9 mouse cellular contexts compared by ENCODE assay signal in genomic region chr16:62506725-62507482, GRCm38 (mm10).
A peak's percentile ranks its signal among the peaks of the same experiment; 100 is the strongest.
DNase-seq lines count a peak whose midpoint lies in the region; ATAC-seq and TF ChIP-seq lines count a peak whose summit lies in the region.
"Had no signal": no experiment of that assay in that cellular context is flagged by ENCODE, and none has a peak within 500 bp of the region (broad histone marks: within the 10 kb centered on the region; RNA-seq: fewer than 3 reads in every experiment).

No protein-coding gene starts in this region.

- WGBS in embryonic facial prominence, embryonic 11.5 days, result 59% methylated on average over 2 of the region's 2 CpGs
- WGBS in embryonic facial prominence, embryonic 10.5 days, result 58% methylated on average over 2 of the region's 2 CpGs
- WGBS in thymus, adult 2 months, result 53% methylated on average over 2 of the region's 2 CpGs

- H3K9me3 ChIP-seq in embryonic facial prominence, embryonic 11.5 days (replicated peaks; ENCODE audit: control insufficient read depth, low read length), result no peaks in the 10 kb centered on the region
- no peaks in the 10 kb centered on the region for H3K9me3 ChIP-seq in embryonic facial prominence, embryonic 10.5 days
- H3K9me3 ChIP-seq: neural tube, embryonic 13.5 days had no signal

- no peak overlapping the region for H3K4me3 ChIP-seq in embryonic facial prominence, embryonic 11.5 days (ENCODE audit: low read depth, low read length)
- H3K4me3 ChIP-seq in embryonic facial prominence, embryonic 10.5 days, result no peak overlapping the region
- no peak overlapping the region for H3K4me3 ChIP-seq in left cerebral cortex, adult 2 months
- H3K4me3 ChIP-seq in thymus, adult 2 months (ENCODE audit: control insufficient read depth, insufficient read depth, low read length), result no peak overlapping the region
- H3K4me3 ChIP-seq: neural tube, embryonic 13.5 days had no signal

- no peaks in the 10 kb centered on the region for H3K4me1 ChIP-seq in embryonic facial prominence, embryonic 11.5 days (ENCODE audit: control insufficient read depth, insufficient read depth, low read length)
- H3K4me1 ChIP-seq in embryonic facial prominence, embryonic 10.5 days, result no peaks in the 10 kb centered on the region
- no peaks in the 10 kb centered on the region for H3K4me1 ChIP-seq in thymus, adult 2 months (replicated peaks; ENCODE audit: control insufficient read depth, insufficient read depth, low read length)
- H3K4me1 ChIP-seq: neural tube, embryonic 13.5 days had no signal

- ATAC-seq in embryonic facial prominence, embryonic 11.5 days (replicated peaks; ENCODE audit: insufficient number of reproducible peaks, low FRiP score, low TSS enrichment, low read depth), result no peak
- ATAC-seq in erythroblast, adult 5-6 weeks (replicated peaks; ENCODE audit: low FRiP score, poor library complexity, severe bottlenecking), result no peak

- peak; percentile 69 for TF ChIP-seq CTCF in left cerebral cortex, adult 2 months (IDR thresholded peaks at IDR 0.05)
- no peak for TF ChIP-seq CTCF in thymus, adult 2 months (IDR thresholded peaks at IDR 0.05; ENCODE audit: borderline replicate concordance, control insufficient read depth, extremely low read depth, insufficient read depth, low read length, poor library complexity)

- no peaks in the 10 kb centered on the region for H3K36me3 ChIP-seq in embryonic facial prominence, embryonic 11.5 days (replicated peaks; ENCODE audit: control insufficient read depth, insufficient read depth, low read depth, low read length)
- no peaks in the 10 kb centered on the region for H3K36me3 ChIP-seq in embryonic facial prominence, embryonic 10.5 days (replicated peaks)
- no peaks in the 10 kb centered on the region for H3K36me3 ChIP-seq in thymus, adult 2 months (ENCODE audit: control insufficient read depth, insufficient read depth, low read length)
- H3K36me3 ChIP-seq: neural tube, embryonic 13.5 days had no signal

- intact Hi-C loops in left cerebral cortex, adult 2 months (cut with DNase I), result loop anchor here (2.0 to 10.0 kb wide), 3 partner anchors 58 to 235 kb away; no protein-coding TSS in a partner anchor
- intact Hi-C loops in left cerebral cortex, postnatal 36 days (cut with DNase I), result loop anchor here (10.0 kb wide), 2 partner anchors 58 to 138 kb away; no protein-coding TSS in a partner anchor
- intact Hi-C loops in left cerebral cortex, postnatal 4 days (cut with DNase I), result loop anchor here (10.0 kb wide), 1 partner anchor 1902 kb away; the partner anchor contains the start of gene Epha6

- H3K27ac ChIP-seq in embryonic facial prominence, embryonic 11.5 days (replicated peaks; ENCODE audit: low read depth, low read length), result no peak overlapping the region
- no peak overlapping the region for H3K27ac ChIP-seq in embryonic facial prominence, embryonic 10.5 days (replicated peaks)
- H3K27ac ChIP-seq in left cerebral cortex, adult 2 months, result no peak overlapping the region
- no peak overlapping the region for H3K27ac ChIP-seq in thymus, adult 2 months (ENCODE audit: control insufficient read depth, insufficient read depth, low read length)
- H3K27ac ChIP-seq: neural tube, embryonic 13.5 days had no signal

- no peaks in the 10 kb centered on the region for H3K27me3 ChIP-seq in embryonic facial prominence, embryonic 11.5 days (ENCODE audit: control insufficient read depth, insufficient read depth, low read length)
- H3K27me3 ChIP-seq in embryonic facial prominence, embryonic 10.5 days (replicated peaks; ENCODE audit: low read depth, poor library complexity, severe bottlenecking), result no peaks in the 10 kb centered on the region
- H3K27me3 ChIP-seq in thymus, adult 2 months (ENCODE audit: control insufficient read depth, insufficient read depth, low read length), result no peaks in the 10 kb centered on the region
- H3K27me3 ChIP-seq: neural tube, embryonic 13.5 days had no signal

- DNase-seq in embryonic facial prominence, embryonic 11.5 days (ENCODE audit: low spot score), result peak; percentile 61
- no peak for DNase-seq in embryonic facial prominence, embryonic 10.5 days (ENCODE audit: low spot score)
- DNase-seq in left cerebral cortex, adult 2 months (ENCODE audit: extremely low spot score in 1 of 2, low spot score in 2 of 2), result peak; percentile 20 to 30
- no peak for DNase-seq in left cerebral cortex, postnatal 36 days (ENCODE audit: low spot score in 2 of 2)
- peak; percentile 23 for DNase-seq in R1 (ENCODE audit: low read depth, low spot score)
- peak; percentile 14 for DNase-seq in left cerebral cortex, postnatal 4 days
- no peak for DNase-seq in thymus, adult 2 months

- no peak overlapping the region for H3K9ac ChIP-seq in embryonic facial prominence, embryonic 11.5 days (replicated peaks; ENCODE audit: low read length)
- H3K9ac ChIP-seq: neural tube, embryonic 13.5 days had no signal

- no peak for TF ChIP-seq POLR2A in thymus, adult 2 months (IDR thresholded peaks at IDR 0.05; ENCODE audit: control insufficient read depth, extremely low read depth, insufficient read depth, low read length, poor library complexity)

- H3K4me2 ChIP-seq in embryonic facial prominence, embryonic 11.5 days (ENCODE audit: low read depth, low read length), result no peak overlapping the region
- H3K4me2 ChIP-seq: neural tube, embryonic 13.5 days had no signal

Comparison
In these comparisons a context has a peak if more than half of its experiments do, and no peak if none do; other contexts are left out.
1. DNase-seq: peak in embryonic facial prominence, embryonic 11.5 days (single experiment), left cerebral cortex, adult 2 months (2 of 2), R1 (single experiment) and left cerebral cortex, postnatal 4 days (single experiment); none in embryonic facial prominence, embryonic 10.5 days (single experiment), left cerebral cortex, postnatal 36 days (0 of 2) and thymus, adult 2 months (single experiment).